Mouse (Mus musculus) ES-Bruce4 (cell line): ENCODE results near the gene Twnk. TPM values are rescaled to one million over a fixed set of nuclear protein-coding genes. Genes with fewer than 3 reads are reported as not detected.

Experiments
- H3K27ac ChIP-seq: 2 replicates; pipeline ENCODE4 v1.5.1; 2012; ENCODE audit warnings: low read length, inconsistent platforms; ENCODE audit not compliant: insufficient read depth
- H3K27me3 ChIP-seq: 2 replicates; pipeline ENCODE4 v1.6.1; 2012; ENCODE audit warnings: mild to moderate bottlenecking, low read length, inconsistent platforms; ENCODE audit not compliant: control insufficient read depth, poor library complexity, insufficient read depth, severe bottlenecking
- H3K36me3 ChIP-seq: 2 replicates; pipeline ENCODE4 v1.6.1; 2012; ENCODE audit warnings: inconsistent platforms, mild to moderate bottlenecking, low read length, moderate library complexity; ENCODE audit not compliant: control insufficient read depth, poor library complexity, insufficient read depth, severe bottlenecking
- H3K4me1 ChIP-seq: one replicate; pipeline ENCODE4 v1.8.1; 2011; ENCODE audit warnings: low read length; ENCODE audit not compliant: control insufficient read depth, insufficient read depth
- H3K4me3 ChIP-seq: 2 replicates; pipeline ENCODE4 v1.5.1; 2011; ENCODE audit warnings: low read depth, mild to moderate bottlenecking, low read length
- H3K9ac ChIP-seq: 2 replicates; pipeline ENCODE4 v1.6.1; 2012; ENCODE audit warnings: low read depth, mild to moderate bottlenecking, inconsistent platforms; ENCODE audit not compliant: poor library complexity, severe bottlenecking
- H3K9me3 ChIP-seq: replicated peaks from 2 replicates; pipeline ENCODE4 v1.6.1; 2012; ENCODE audit warnings: mild to moderate bottlenecking, low read length, inconsistent platforms; ENCODE audit not compliant: control insufficient read depth, poor library complexity, insufficient read depth, severe bottlenecking
- CTCF ChIP-seq: IDR thresholded peaks from one replicate; pipeline ENCODE4 v1.8.1; 2011; ENCODE audit warnings: low read depth, low read length
- EP300 ChIP-seq: IDR thresholded peaks from 2 replicates; pipeline ENCODE4 v1.6.1; 2011; ENCODE audit warnings: low read depth, low read length; ENCODE audit not compliant: insufficient read depth
- POLR2A ChIP-seq: IDR thresholded peaks from one replicate; pipeline ENCODE4 v1.8.1; 2011; ENCODE audit warnings: low read length; ENCODE audit not compliant: insufficient read depth
- polyA plus RNA-seq: library from polyadenylated mRNA; stranded (reverse); fragments of >200 nt; gene quantifications from 2 replicates; pipeline ENCODE4 v1.2.4, GENCODE M21; 2011; ENCODE audit warnings: low read depth; ENCODE audit not compliant: missing spikeins, insufficient read depth, insufficient read length

Gene Twnk
- polyA plus RNA-seq, 1 experiment: 24.5 TPM

GRCm38 (mm10) chr19:45007021-45007420 lies 1.6 kb downstream of the Twnk start:
- peak overlapping the region; percentile 74 for H3K9ac ChIP-seq
- H3K27me3 ChIP-seq: no peaks in the 10 kb centered on the region
- no peak overlapping the region for H3K27ac ChIP-seq
- peaks cover 5% of the 10 kb centered on the region for H3K4me1 ChIP-seq
- no peaks in the 10 kb centered on the region for H3K9me3 ChIP-seq
- TF ChIP-seq POLR2A (no peak), CTCF (no peak), EP300 (no peak)
- H3K36me3 ChIP-seq: peaks cover 37% of the 10 kb centered on the region
- H3K4me3 ChIP-seq: peak overlapping the region; percentile 95

GRCm38 (mm10) chr19:45007425-45008191 lies 2.1 kb downstream of the Twnk start:
- Histone ChIP-seq H3K4me3 (peak overlapping the region; percentile 95), H3K27me3 (no peaks in the 10 kb centered on the region), H3K9ac (peak overlapping the region; percentile 74; the same call in 1 of the 2 replicates), H3K4me1 (peaks cover 5% of the 10 kb centered on the region), H3K27ac (no peak overlapping the region), H3K9me3 (no peaks in the 10 kb centered on the region), H3K36me3 (peaks cover 38% of the 10 kb centered on the region)
- no peak for TF ChIP-seq CTCF

- Histone ChIP-seq H3K27ac (no peak overlapping the region), H3K36me3 (peaks cover 35% of the 10 kb centered on the region), H3K9me3 (no peaks in the 10 kb centered on the region), H3K4me1 (peaks cover 11% of the 10 kb centered on the region), H3K27me3 (no peaks in the 10 kb centered on the region), H3K9ac (no peak overlapping the region), H3K4me3 (no peak overlapping the region)
- TF ChIP-seq CTCF (no peak), EP300 (no peak), POLR2A (no peak)
Measured at GRCm38 (mm10) chr19:45010646-45011045, 5.2 kb downstream of the Twnk start.

- H3K27ac ChIP-seq: no peak overlapping the region
- no peaks in the 10 kb centered on the region for H3K9me3 ChIP-seq
- no peaks in the 10 kb centered on the region for H3K27me3 ChIP-seq
- H3K36me3 ChIP-seq: peaks cover 35% of the 10 kb centered on the region
- H3K9ac ChIP-seq: no peak overlapping the region
- no peak overlapping the region for H3K4me3 ChIP-seq
- TF ChIP-seq EP300: no peak
- no peak for TF ChIP-seq POLR2A
- TF ChIP-seq CTCF: no peak
- peaks cover 11% of the 10 kb centered on the region for H3K4me1 ChIP-seq
Measured at GRCm38 (mm10) chr19:45012219-45012618, 6.8 kb downstream of the Twnk start.

- Histone ChIP-seq H3K36me3 (peaks cover 35% of the 10 kb centered on the region), H3K9ac (no peak overlapping the region), H3K4me3 (no peak overlapping the region), H3K27me3 (no peaks in the 10 kb centered on the region), H3K4me1 (peaks cover 8% of the 10 kb centered on the region), H3K9me3 (no peaks in the 10 kb centered on the region), H3K27ac (no peak overlapping the region)
- TF ChIP-seq EP300 (no peak), CTCF (peak; percentile 11), POLR2A (no peak)
Measured at GRCm38 (mm10) chr19:45012636-45013035, 7.2 kb downstream of the Twnk start.

- peaks cover 29% of the 10 kb centered on the region for H3K36me3 ChIP-seq
- H3K27ac ChIP-seq: peak overlapping the region; percentile 60
- H3K9ac ChIP-seq: no peak overlapping the region
- TF ChIP-seq CTCF (no peak), POLR2A (no peak), EP300 (no peak)
- H3K4me1 ChIP-seq: peaks cover 7% of the 10 kb centered on the region
- no peak overlapping the region for H3K4me3 ChIP-seq
- H3K9me3 ChIP-seq: no peaks in the 10 kb centered on the region
- H3K27me3 ChIP-seq: no peaks in the 10 kb centered on the region
Measured at GRCm38 (mm10) chr19:45013581-45014225, 8.2 kb downstream of the Twnk start.
